Mouse (Mus musculus): Measurements from ENCODE around the gene Pus3. TPM values are rescaled to one million over a fixed set of nuclear protein-coding genes. Genes with fewer than 3 reads are reported as not detected.

Pus3 gene
- polyA plus RNA-seq, 1 experiment from 2014 or later: 20.0 TPM

- H3K9me3 ChIP-seq (ENCODE audit: low read depth, low read length): no peaks in the 10 kb centered on the region
- H3K9ac ChIP-seq: no peak overlapping the region
- DNase-seq: peak; percentile 41
- no peaks in the 10 kb centered on the region for H3K27me3 ChIP-seq (ENCODE audit: insufficient read depth, low read length)
- H3K4me2 ChIP-seq: no peak overlapping the region
- WGBS: 63% methylated on average over 1 of the region's 1 CpGs
- peaks cover 3% of the 10 kb centered on the region for H3K4me1 ChIP-seq (ENCODE audit: insufficient read depth)
- no peak for TF ChIP-seq CTCF (IDR thresholded peaks at IDR 0.05; ENCODE audit: low read depth)
- H3K27ac ChIP-seq (ENCODE audit: low read depth): no peak overlapping the region
- H3K36me3 ChIP-seq (ENCODE audit: insufficient read depth): no peaks in the 10 kb centered on the region
- ATAC-seq (ENCODE audit: insufficient read depth): peak; percentile 22; the same call in 1 of the 2 replicates
- H3K4me3 ChIP-seq (ENCODE audit: low read depth, low read length): no peak overlapping the region
Observed at GRCm38 (mm10) chr9:35522821-35523515, 35.4 kb upstream of the Pus3 start.

- H3K27ac ChIP-seq (ENCODE audit: low read depth): no peak overlapping the region; the same call in 1 of the 2 replicates
- TF ChIP-seq CTCF (IDR thresholded peaks at IDR 0.05; ENCODE audit: low read depth): no peak
- no peak overlapping the region for H3K9ac ChIP-seq
- no peaks in the 10 kb centered on the region for H3K27me3 ChIP-seq (ENCODE audit: insufficient read depth, low read length)
- ATAC-seq (ENCODE audit: insufficient read depth): peak; percentile 86
- H3K4me1 ChIP-seq (ENCODE audit: insufficient read depth): peaks cover 3% of the 10 kb centered on the region
- H3K36me3 ChIP-seq (ENCODE audit: insufficient read depth): no peaks in the 10 kb centered on the region
- 24% methylated on average over 5 of the region's 5 CpGs for WGBS
- H3K9me3 ChIP-seq (ENCODE audit: low read depth, low read length): no peaks in the 10 kb centered on the region
- no peak overlapping the region for H3K4me2 ChIP-seq
- DNase-seq: peak; percentile 82
- H3K4me3 ChIP-seq (ENCODE audit: low read depth, low read length): no peak overlapping the region
Observed at GRCm38 (mm10) chr9:35523541-35523940, 34.9 kb upstream of the Pus3 start.

- DNase-seq (peak; percentile 89), ATAC-seq (ENCODE audit: insufficient read depth) (peak; percentile 83)
- peaks cover 3% of the 10 kb centered on the region for H3K4me1 ChIP-seq (ENCODE audit: insufficient read depth)
- WGBS: 18% methylated on average over 7 of the region's 7 CpGs
- H3K36me3 ChIP-seq (ENCODE audit: insufficient read depth): no peaks in the 10 kb centered on the region
- H3K4me3 ChIP-seq (ENCODE audit: low read depth, low read length): no peak overlapping the region
- H3K4me2 ChIP-seq: 0 out of 2 replicates have a peak overlapping the region, but pooled peaks have one; percentile 4
- no peaks in the 10 kb centered on the region for H3K9me3 ChIP-seq (ENCODE audit: low read depth, low read length)
- H3K9ac ChIP-seq: no peak overlapping the region
- H3K27ac ChIP-seq (ENCODE audit: low read depth): no peak overlapping the region; the same call in 1 of the 2 replicates
- no peaks in the 10 kb centered on the region for H3K27me3 ChIP-seq (ENCODE audit: insufficient read depth, low read length)
- TF ChIP-seq CTCF (IDR thresholded peaks at IDR 0.05; ENCODE audit: low read depth): peak; percentile 86
Observed at GRCm38 (mm10) chr9:35523941-35524411, 34.4 kb upstream of the Pus3 start.

- H3K27ac ChIP-seq (ENCODE audit: low read depth): no peak overlapping the region; the same call in 1 of the 2 replicates
- H3K9ac ChIP-seq: no peak overlapping the region
- DNase-seq (no peak), ATAC-seq (ENCODE audit: insufficient read depth) (no peak)
- no peak for TF ChIP-seq CTCF (IDR thresholded peaks at IDR 0.05; ENCODE audit: low read depth)
- no peaks in the 10 kb centered on the region for H3K27me3 ChIP-seq (ENCODE audit: insufficient read depth, low read length)
- no peaks in the 10 kb centered on the region for H3K36me3 ChIP-seq (ENCODE audit: insufficient read depth)
- H3K4me3 ChIP-seq (ENCODE audit: low read depth, low read length): no peak overlapping the region
- H3K4me1 ChIP-seq (ENCODE audit: insufficient read depth): peaks cover 2% of the 10 kb centered on the region; the same call in 1 of the 2 replicates
- H3K4me2 ChIP-seq: no peak overlapping the region
- WGBS: 43% methylated on average over 3 of the region's 3 CpGs
- no peaks in the 10 kb centered on the region for H3K9me3 ChIP-seq (ENCODE audit: low read depth, low read length)
Observed at GRCm38 (mm10) chr9:35529141-35529540, 29.3 kb upstream of the Pus3 start.

- 0% methylated on average over 1 of the region's 1 CpGs for WGBS
- Histone ChIP-seq H3K9ac (no peak overlapping the region), H3K36me3 (ENCODE audit: insufficient read depth) (no peaks in the 10 kb centered on the region), H3K9me3 (ENCODE audit: low read depth, low read length) (no peaks in the 10 kb centered on the region), H3K27me3 (ENCODE audit: insufficient read depth, low read length) (no peaks in the 10 kb centered on the region), H3K27ac (ENCODE audit: low read depth) (peak overlapping the region; percentile 44; the same call in 1 of the 2 replicates), H3K4me1 (ENCODE audit: insufficient read depth) (peaks cover 2% of the 10 kb centered on the region; the same call in 1 of the 2 replicates), H3K4me2 (no peak overlapping the region), H3K4me3 (ENCODE audit: low read depth, low read length) (no peak overlapping the region)
- no peak for DNase-seq
- no peak for ATAC-seq (ENCODE audit: insufficient read depth)
- TF ChIP-seq CTCF (IDR thresholded peaks at IDR 0.05; ENCODE audit: low read depth): no peak
Observed at GRCm38 (mm10) chr9:35529796-35530195, 28.6 kb upstream of the Pus3 start.

- 51% methylated on average over 9 of the region's 9 CpGs for WGBS
- H3K9me3 ChIP-seq (ENCODE audit: low read depth, low read length): no peaks in the 10 kb centered on the region
- no peak for ATAC-seq (ENCODE audit: insufficient read depth)
- H3K4me2 ChIP-seq: no peak overlapping the region
- peaks cover 2% of the 10 kb centered on the region; the same call in 1 of the 2 replicates for H3K4me1 ChIP-seq (ENCODE audit: insufficient read depth)
- TF ChIP-seq CTCF (IDR thresholded peaks at IDR 0.05; ENCODE audit: low read depth): no peak
- no peaks in the 10 kb centered on the region for H3K36me3 ChIP-seq (ENCODE audit: insufficient read depth)
- H3K27me3 ChIP-seq (ENCODE audit: insufficient read depth, low read length): no peaks in the 10 kb centered on the region
- H3K27ac ChIP-seq (ENCODE audit: low read depth): no peak overlapping the region
- no peak overlapping the region for H3K4me3 ChIP-seq (ENCODE audit: low read depth, low read length)
- no peak for DNase-seq
- no peak overlapping the region for H3K9ac ChIP-seq
Observed at GRCm38 (mm10) chr9:35533266-35533665, 25.1 kb upstream of the Pus3 start.

- Histone ChIP-seq H3K9ac (no peak overlapping the region), H3K27me3 (ENCODE audit: insufficient read depth, low read length) (no peaks in the 10 kb centered on the region), H3K4me1 (ENCODE audit: insufficient read depth) (no peaks in the 10 kb centered on the region), H3K4me3 (ENCODE audit: low read depth, low read length) (no peak overlapping the region), H3K36me3 (ENCODE audit: insufficient read depth) (no peaks in the 10 kb centered on the region), H3K9me3 (ENCODE audit: low read depth, low read length) (no peaks in the 10 kb centered on the region), H3K4me2 (no peak overlapping the region), H3K27ac (ENCODE audit: low read depth) (no peak overlapping the region)
- 12% methylated on average over 2 of the region's 2 CpGs for WGBS
- ATAC-seq (ENCODE audit: insufficient read depth): peak; percentile 81
- peak; percentile 89 for DNase-seq
- TF ChIP-seq CTCF (IDR thresholded peaks at IDR 0.05; ENCODE audit: low read depth): peak; percentile 94
Observed at GRCm38 (mm10) chr9:35535110-35535509, 23.3 kb upstream of the Pus3 start.

Measured in lung, embryonic 14.5 days (tissue).